Mouse (Mus musculus) common myeloid progenitor, adult 5-6 weeks (primary cell): Measurements from ENCODE around the gene Dazap1. TPM values are rescaled to one million over a fixed set of nuclear protein-coding genes. Genes with fewer than 3 reads are reported as not detected.

Experiments
- ATAC-seq: replicated peaks from 2 replicates; pipeline ENCODE4 v1.8.0; 2016; ENCODE audit warnings: low read depth, mild to moderate bottlenecking, moderate TSS enrichment, inconsistent platforms; ENCODE audit not compliant: poor library complexity, severe bottlenecking
- total RNA-seq: library from RNA; stranded (forward); fragments of 200-1000, 187-1606 nt; gene quantifications from 2 replicates; pipeline ENCODE4 v1.2.3, GENCODE M21; 2017

Gene Dazap1
- total RNA-seq, 1 experiment from 2014 or later, result 242 TPM

DNA sequence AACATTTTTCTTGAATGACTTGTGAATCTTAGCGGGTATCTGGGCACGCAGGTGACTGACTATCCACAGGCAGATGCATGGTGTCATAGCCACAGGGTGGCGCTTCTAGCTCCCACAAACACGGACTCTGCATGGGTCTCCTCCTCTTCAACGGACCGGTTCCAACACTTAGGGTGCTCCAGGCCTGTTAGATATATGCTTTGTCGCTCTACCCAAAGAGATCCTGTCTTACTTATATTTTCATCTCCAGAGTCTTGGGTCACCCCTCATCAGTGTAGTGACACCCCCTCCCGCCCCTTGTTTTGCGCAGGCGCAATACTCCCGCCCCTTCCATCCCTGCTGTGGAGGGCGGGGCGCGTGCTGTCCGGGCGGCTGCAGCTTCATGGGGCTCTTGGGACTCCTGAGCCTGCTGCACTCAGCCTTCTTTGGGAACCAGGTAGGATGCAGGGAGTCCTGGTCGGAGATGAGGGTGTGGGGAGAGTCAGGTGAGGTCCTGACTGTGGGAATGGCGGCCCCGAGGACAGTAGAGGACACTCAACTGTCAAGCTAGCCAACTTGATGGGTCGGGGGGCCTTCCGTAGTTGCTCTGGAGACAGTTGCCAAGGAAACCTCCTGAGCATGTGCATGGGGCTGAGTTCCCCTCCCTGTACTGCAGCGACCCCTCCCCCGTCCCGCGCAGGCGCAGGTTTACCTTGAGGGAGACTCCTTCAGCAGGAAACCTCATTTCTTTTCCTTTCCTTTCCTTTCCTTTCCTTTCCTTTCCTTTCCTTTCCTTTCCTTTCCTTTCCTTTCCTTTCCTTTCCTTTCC lies 34.5 kb downstream of the Dazap1 start, which contains the start of gene Apc2:
Apc2 (plus strand) TSS at position 360 of the 808 bp plus-strand sequence.
- ATAC-seq, result peak; percentile 60

DNA sequence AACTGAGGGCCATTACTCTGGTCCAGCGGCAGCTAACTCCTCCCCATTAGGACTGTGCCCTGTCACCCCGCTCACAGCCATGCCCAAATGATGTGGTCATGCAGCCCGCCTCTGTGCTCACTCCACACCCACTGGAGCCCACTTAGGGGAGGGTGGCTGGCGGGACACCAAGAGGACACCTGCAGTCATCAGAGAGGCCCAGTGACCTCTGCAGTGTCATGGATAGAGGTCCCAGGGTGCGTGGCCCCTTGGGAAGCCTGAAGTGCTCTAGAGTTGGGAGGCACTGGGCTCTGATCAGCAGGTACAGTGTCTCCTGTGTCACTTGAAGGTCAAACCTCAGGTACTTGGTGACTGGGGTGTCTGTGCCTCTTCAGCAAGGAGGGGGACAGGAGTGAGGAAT lies 35.5 kb downstream of the Dazap1 start:
- no peak for ATAC-seq

DNA sequence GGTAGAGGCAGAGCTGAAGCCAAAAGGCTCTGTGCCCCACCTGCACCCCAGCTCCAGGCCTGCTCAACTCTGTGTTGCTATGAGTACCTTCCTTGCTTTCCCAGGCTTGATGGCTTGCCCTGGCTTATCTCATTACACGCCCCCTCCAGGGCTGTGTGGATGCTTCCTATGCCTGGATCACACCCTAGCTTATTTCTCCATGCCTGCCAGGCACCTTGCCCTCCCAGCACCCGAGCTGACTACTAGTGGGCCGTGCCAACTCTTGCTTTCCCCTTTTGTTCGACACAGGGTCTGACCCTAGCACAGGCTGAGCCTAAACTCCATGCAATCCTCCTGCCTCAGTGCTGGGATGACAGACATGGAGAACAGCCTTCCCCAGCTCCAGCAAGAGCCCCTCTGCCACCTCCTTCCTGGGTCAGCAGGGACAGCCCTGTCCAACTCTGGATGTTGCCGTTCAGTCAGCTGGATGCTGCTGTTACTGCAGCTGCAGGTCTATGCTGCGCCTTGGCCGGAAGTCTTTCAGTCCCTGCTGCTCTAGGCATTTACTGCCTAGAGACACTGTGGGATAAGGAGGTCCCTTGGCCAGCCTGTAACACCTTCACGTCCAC lies 36.3 kb downstream of the Dazap1 start:
- no peak for ATAC-seq

DNA sequence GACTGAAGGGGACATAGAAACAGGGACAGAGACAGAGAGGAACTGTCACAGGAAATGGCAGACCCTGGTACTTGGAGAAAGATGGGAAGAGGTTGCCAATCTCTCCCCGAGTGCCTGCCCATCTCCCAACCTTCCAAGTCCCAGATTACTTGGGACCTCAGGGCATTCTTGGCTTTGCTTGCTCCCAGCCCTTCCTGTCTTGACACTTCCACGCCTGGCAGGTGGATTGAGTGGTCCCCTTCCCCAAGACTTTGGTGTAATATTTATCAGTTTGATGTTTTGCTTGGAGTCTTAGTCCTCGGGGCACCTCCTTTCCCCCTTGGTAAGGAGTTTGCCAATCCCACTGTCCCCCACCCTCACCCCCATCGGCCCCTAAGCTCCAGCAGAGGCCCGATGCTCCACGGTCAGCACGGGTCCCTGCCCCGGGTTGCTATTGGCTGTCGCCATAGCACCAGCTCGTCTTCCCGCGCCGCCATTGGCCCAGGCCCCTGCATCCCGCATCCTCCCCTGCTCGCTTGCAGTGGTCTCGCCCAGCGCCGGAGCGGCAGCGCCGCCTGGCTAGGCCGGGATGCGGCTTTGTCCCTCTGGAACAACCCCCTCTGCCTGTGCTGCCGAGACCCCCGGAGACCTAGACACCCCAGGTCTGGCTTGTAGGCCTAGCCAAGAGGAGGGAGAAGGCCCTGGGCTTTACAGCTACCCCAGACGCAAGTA lies 37.4 kb downstream of the Dazap1 start:
- no peak for ATAC-seq

DNA sequence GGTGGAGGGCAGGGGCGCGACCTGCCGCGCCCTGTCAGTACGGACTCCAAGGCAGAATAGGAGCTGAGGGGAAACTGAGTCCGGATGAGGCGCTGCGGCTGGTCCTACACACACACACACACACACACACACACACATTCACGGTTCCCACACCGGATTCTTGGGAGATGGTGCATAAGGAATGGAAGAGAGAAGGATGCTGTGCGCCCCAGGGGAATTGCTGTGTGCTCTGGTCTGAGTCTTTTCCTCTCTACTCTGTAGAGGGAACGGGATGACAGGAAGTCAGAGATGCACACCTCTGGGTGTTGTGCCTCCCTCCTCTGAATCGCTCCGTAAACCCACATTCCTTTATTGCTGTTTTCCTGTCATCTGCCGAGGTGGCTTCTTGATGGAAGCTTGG lies 38.0 kb downstream of the Dazap1 start:
- ATAC-seq, result no peak

DNA sequence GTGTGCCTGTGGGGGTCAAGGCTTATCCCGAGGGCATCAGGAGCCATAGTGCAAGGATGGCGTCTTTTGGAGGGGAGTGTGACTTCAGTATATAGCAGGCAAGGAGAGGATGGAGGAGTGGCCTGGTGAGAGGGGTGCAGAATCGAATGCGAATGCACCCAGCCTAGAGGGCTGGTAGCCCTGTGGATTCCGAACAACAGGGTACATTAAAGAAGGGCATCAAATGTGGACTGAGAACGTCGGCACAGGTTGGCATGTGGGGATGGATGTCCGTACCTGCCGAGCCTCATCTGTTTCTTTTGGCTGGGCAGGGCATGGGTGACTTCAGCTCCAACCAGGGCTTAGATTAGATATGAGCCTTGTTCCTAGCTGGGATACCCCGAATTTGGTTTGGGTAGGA lies 38.5 kb downstream of the Dazap1 start:
- no peak for ATAC-seq

DNA sequence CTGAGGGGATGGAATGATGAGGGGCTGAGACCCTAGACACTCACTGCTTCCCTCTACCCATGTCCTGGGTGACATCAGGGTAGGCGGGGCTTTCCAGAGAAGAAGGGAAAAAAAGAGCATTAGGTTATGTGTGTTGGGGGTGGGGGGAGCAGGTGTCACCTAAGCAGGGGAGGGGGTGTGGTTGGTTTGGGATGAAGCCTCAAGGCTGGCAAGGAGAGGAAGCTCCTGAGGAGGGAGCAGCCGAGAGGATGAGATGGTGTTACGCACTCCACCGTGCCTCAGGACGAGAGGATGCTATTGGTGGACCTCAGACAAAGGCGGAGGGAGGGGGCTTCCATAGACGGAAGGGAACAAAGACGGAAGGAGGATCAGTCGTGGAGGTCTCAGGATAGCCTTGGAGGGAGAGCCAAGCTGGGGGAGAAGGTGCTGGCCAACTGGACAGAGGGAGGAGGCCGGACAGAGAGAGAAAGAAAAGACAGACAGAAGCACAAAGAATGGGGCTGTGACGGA lies 39.4 kb downstream of the Dazap1 start:
- ATAC-seq, result no peak

DNA sequence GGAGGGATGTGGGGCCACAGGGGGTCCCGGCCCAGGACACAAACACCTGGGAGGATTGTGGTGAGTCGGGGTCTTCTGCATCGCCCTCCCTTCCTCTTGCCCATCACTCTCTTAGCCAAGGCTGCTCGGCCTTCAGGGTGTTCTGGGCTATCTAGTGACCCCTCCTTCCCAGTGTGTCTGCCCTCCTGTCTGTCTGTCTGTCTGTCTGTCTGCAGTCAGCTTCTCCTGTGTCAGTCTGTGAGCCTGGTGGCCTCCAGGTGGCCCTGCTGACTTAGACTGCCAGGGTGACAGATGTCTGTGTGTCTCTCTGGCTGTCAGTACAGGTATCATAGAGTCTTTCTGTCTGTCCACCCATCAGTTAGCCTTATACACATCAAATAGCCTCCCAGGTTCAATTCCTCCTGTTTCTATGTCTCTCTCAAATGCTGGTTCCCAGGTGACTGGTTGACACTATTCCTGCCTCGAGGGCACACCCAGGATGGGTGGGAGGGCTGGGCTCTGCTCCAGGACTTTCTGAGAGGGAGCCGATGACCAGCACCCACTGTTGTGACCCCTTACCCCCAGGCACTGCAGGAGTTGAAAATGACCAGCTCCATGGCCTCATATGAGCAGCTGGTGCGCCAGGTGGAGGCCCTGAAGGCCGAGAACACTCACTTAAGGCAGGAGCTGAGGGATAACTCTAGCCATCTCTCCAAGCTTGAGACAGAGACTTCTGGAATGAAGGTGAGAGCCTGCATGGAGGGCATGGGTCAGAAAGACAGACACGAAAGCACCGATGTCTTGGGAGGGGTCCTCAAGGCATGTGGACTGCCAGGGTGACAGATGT lies 40.2 kb downstream of the Dazap1 start:
- ATAC-seq, result no peak

DNA sequence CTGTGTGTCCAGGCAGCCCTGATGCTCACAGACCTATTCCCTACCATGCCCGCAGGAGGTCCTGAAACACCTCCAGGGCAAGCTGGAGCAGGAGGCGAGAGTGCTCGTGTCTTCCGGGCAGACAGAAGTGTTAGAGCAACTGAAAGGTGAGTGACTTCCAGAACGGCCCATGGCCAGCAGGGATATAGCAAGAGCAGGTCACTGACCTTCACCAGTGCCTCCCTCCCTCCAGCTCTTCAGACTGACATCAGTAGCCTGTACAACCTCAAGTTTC lies 40.7 kb downstream of the Dazap1 start:
- no peak for ATAC-seq

DNA sequence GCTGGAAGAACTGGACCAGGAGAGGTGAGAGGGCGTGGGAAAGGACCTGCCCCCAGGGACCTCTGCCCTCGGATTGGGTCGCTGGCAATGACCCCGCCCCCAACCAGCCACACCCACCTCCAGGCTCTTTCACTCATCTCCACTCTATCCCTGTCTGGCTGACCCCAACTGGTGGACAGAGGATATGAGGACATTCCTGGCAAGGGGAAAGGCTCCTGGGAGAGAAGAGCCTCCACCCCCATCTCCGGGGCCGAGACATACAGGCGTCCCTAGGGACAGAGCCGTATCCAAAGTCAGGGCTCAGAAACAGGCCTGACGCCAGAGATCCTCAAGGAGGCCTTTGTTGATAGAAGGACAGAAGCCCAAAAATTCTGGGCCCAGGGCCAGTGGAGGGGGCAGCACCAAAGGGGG lies 41.2 kb downstream of the Dazap1 start:
- ATAC-seq, result no peak

DNA sequence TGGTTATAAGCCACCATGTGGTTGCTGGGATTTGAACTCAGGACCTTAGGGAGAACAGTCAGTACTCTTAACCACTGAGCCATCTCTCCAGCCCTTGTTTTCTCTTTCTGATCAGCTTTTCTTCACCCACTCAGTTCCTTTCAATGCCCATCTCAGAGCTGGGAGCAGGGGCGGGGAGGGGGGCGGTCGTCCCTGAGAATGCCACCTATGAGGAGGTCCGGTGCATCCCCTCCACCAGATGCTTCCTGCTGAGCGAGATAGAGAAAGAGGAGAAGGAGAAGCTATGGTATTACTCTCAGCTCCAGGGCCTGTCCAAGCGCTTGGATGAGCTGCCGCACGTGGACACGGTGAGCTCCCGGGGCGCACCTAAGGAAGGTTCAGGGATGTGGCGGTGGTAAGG lies 43.2 kb downstream of the Dazap1 start:
- peak; percentile 67 for ATAC-seq

DNA sequence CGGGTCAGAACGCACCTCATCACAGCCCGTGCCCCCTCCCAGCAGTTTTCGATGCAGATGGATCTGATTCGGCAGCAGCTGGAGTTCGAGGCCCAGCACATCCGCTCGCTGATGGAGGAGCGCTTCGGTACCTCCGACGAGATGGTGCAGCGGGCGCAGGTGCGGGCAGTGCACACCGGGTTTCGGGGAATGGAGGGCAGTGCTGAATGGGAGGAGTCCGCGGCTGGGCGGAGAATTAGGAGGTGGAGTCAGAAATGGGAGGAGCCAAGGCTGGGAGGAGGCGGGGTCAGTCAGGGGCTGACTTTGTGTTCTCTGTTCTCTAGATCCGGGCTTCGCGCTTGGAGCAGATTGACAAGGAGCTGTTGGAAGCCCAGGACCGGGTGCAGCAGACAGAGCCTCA lies 43.6 kb downstream of the Dazap1 start:
- peak; percentile 86 for ATAC-seq

DNA sequence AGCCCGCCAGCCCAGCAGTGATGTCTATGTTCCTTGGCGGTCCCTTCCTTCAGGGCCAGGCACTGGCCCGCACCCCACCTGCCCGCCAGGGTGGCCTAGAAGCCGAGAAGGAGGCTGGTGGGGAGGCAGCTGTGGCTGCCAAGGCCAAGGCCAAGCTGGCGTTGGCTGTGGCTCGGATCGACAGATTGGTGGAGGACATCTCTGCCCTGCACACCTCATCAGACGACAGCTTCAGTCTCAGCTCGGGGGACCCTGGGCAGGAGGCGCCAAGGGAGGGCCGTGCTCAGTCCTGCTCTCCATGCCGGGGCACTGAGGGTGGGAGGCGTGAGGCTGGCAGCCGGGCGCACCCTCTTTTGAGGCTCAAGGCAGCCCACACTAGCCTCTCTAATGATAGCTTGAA lies 50.3 kb downstream of the Dazap1 start:
- ATAC-seq, result no peak

DNA sequence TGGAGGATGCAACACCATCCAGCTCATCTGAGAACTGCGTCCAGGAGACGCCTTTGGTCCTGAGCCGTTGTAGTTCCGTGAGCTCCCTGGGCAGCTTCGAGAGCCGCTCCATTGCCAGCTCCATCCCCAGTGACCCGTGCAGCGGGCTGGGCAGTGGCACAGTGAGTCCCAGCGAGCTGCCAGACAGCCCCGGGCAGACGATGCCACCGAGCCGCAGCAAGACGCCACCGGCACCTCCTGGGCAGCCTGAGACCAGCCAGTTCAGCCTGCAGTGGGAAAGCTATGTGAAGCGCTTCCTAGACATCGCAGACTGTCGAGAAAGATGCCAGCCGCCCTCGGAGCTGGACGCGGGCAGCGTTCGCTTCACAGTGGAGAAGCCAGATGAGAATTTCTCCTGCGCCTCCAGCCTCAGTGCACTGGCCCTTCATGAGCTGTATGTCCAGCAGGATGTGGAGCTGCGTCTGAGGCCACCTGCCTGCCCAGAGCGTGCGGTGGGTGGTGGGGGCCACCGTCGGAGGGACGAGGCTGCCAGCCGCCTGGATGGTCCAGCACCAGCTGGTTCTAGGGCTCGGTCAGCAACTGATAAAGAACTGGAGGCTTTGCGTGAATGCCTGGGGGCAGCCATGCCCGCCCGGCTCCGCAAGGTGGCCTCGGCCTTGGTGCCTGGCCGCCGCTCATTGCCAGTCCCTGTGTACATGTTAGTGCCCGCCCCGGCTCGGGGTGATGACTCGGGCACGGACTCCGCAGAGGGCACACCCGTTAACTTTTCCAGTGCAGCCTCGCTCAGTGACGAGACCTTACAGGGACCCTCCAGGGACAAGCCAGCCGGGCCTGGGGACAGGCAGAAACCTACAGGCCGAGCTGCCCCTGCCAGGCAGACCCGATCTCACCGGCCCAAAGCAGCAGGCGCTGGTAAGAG lies 51.6 kb downstream of the Dazap1 start:
- ATAC-seq, result no peak

DNA sequence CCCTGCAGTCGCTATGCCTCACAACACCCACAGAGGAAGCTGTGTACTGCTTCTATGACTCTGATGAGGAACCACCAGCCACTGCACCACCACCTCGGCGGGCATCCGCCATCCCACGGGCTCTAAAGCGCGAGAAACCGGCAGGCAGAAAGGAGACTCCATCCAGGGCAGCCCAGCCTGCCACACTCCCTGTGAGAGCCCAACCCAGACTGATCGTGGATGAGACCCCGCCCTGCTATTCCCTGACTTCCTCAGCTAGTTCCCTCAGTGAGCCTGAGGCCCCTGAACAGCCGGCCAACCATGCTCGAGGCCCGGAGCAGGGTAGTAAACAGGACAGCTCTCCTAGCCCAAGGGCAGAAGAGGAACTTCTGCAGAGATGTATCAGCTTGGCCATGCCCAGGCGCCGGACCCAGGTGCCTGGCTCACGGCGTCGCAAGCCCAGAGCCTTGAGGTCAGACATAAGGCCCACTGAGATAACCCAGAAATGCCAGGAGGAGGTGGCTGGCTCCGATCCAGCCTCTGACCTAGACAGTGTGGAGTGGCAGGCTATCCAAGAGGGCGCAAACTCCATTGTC lies 52.4 kb downstream of the Dazap1 start:
- ATAC-seq, result peak; percentile 52

DNA sequence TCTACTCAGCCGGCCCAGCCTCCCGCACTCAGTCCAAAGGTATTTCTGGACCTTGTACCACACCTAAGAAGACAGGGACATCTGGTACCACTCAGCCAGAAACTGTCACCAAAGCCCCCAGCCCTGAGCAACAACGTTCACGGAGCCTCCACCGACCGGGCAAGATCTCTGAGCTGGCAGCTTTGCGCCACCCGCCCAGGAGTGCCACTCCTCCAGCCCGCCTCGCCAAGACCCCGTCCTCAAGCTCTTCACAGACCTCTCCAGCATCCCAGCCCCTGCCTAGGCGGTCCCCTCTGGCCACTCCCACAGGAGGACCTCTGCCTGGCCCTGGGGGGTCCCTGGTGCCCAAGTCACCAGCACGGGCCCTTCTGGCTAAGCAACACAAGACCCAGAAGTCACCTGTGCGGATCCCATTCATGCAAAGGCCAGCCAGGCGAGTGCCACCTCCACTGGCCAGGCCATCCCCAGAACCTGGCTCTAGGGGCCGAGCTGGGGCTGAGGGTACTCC lies 53.3 kb downstream of the Dazap1 start:
- no peak for ATAC-seq

DNA sequence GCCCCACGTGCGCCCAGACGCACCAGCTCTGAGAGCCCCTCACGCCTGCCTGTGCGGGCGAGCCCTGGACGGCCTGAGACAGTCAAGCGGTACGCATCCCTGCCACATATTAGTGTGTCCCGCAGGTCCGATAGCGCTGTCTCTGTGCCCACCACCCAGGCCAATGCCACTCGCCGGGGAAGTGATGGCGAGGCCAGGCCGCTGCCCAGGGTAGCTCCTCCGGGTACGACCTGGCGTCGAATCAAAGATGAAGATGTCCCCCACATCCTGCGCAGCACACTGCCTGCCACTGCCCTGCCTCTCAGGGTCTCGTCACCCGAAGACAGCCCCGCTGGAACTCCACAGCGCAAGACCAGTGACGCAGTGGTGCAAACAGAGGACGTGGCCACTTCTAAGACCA lies 54.0 kb downstream of the Dazap1 start:
- no peak for ATAC-seq

DNA sequence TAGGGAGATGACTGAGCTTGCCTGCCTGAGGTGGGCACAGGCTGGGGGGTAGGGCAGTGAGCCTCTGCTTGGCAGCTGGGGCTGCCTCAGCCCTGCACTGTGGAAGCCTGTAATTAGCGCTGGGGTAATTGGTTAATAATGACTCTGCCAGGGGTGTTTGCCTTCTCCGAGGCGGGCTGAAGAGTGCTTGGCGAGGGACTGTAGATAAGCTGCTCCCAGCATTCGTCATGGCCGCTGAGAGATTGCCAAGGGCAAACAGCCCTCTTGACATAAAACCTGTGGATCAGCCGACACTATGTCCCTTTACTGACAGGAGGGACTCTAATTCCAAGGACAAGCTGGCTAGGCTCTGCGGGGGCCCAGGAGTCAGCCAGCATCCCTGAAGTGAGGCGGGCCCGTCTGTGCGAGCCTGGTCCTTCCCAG lies 55.1 kb downstream of the Dazap1 start:
- no peak for ATAC-seq

DNA sequence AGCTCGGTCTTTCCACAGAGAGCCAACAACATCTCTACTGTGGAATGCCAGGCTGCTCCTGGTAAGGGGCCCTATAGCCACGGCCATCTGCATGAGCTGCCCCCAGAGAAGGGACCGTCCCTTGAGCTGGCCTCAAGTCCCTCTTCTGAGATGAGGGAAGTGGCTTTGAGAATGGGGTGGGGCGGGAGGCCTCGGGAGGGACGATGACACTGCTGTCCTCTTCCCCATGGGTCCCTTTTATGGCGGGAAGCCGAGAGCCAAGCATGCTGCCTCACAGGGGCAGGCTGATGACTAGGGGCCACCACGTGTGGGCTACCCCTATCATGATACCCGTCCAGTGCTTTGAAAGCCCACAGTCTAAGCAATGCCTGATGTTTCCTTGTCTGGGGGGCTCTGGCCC lies 55.7 kb downstream of the Dazap1 start:
- ATAC-seq, result no peak
